Mouse (Mus musculus) hindbrain, embryonic 13.5 days (tissue): Measurements from ENCODE around the gene Faah. TPM values are rescaled to one million over a fixed set of nuclear protein-coding genes. Genes with fewer than 3 reads are reported as not detected.

ENCODE experiments used
- ATAC-seq: fragments of 200-750 bp; cut with Nextera tagmentation; 2 replicates; pipeline ENCODE4 v1.8.0; 2017; ENCODE audit warnings: moderate TSS enrichment; ENCODE audit not compliant: low FRiP score
- H3K27ac ChIP-seq: fragments of 300-500 bp; sonication (generic); 2 replicates; pipeline ENCODE4 v1.5.1; 2015; ENCODE audit warnings: inconsistent platforms, mild to moderate bottlenecking, moderate library complexity
- H3K27me3 ChIP-seq: fragments of 300-500 bp; sonication (generic); 2 replicates; pipeline ENCODE4 v1.6.1; 2015; ENCODE audit warnings: mild to moderate bottlenecking, inconsistent platforms
- H3K36me3 ChIP-seq: fragments of 300-500 bp; sonication (generic); 2 replicates; pipeline ENCODE4 v1.6.1; 2015; ENCODE audit warnings: mild to moderate bottlenecking, inconsistent platforms
- H3K4me1 ChIP-seq: fragments of 300-500 bp; sonication (generic); replicated peaks from 2 replicates; pipeline ENCODE4 v1.6.1; 2015; ENCODE audit warnings: inconsistent platforms
- H3K4me2 ChIP-seq: fragments of 300-500 bp; sonication (generic); 2 replicates; pipeline ENCODE4 v1.6.1; 2015; ENCODE audit warnings: inconsistent platforms, mild to moderate bottlenecking, moderate library complexity
- H3K4me3 ChIP-seq: fragments of 300-500 bp; sonication (generic); 2 replicates; pipeline ENCODE4 v1.5.1; 2015; ENCODE audit warnings: mild to moderate bottlenecking, inconsistent platforms
- H3K9ac ChIP-seq: fragments of 300-500 bp; sonication (generic); 2 replicates; pipeline ENCODE4 v1.6.1; 2015; ENCODE audit warnings: mild to moderate bottlenecking, inconsistent platforms
- H3K9me3 ChIP-seq: fragments of 300-500 bp; sonication (generic); 2 replicates; pipeline ENCODE4 v1.6.1; 2016; ENCODE audit warnings: inconsistent platforms
- WGBS: fragments of 180-500 bp; shearing (Covaris S2); methylation state at CpG from one replicate; pipeline ENCODE4 v1.1.7; 2015; 5-methylcytosine and 5-hydroxymethylcytosine counted together
- polyA plus RNA-seq: library from polyadenylated mRNA; unstranded; fragments of >200 nt; fragmentation: Nextera tagmentation; extraction: Ambion mirVana; gene quantifications from 2 replicates; pipeline ENCODE4 v1.2.1, GENCODE M21; 2015

Gene Faah
- polyA plus RNA-seq, 1 experiment from 2014 or later = 13.0 TPM

GRCm38 (mm10) chr4:115962671-115963412 lies 54.9 kb downstream of the Faah start:
- H3K4me3 ChIP-seq = peak overlapping the region; percentile 56
- peak overlapping the region; percentile 76 for H3K9ac ChIP-seq
- H3K27ac ChIP-seq = no peak overlapping the region
- WGBS = under 1% methylated on average over 79 of the region's 79 CpGs
- H3K4me1 ChIP-seq = peaks cover 49% of the 10 kb centered on the region
- peak overlapping the region; percentile 85 for H3K4me2 ChIP-seq
- H3K9me3 ChIP-seq = no peaks in the 10 kb centered on the region
- no peaks in the 10 kb centered on the region for H3K36me3 ChIP-seq
- peaks cover 95% of the 10 kb centered on the region for H3K27me3 ChIP-seq
- ATAC-seq = peak; percentile 62

DNA sequence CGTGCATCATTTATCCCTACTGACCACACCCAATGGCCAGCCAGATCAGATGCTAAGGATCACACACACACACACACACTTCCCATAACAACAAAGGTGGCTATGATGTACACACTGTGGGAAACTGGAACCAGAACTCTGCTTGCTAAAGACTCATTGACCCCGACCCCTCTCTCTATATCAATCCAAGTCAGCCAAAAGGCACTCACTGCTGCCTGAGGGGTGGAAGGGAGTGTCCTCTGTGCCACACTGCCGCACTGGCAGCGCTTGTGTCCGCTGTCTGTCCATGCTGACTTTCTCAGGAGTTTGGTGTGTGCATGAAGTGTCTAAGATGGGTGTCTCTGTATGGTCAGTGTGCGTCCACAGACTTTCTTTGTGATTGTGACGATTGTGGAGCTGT lies 55.7 kb downstream of the Faah start:
- Histone ChIP-seq H3K27me3 (peaks cover 95% of the 10 kb centered on the region), H3K36me3 (no peaks in the 10 kb centered on the region), H3K27ac (no peak overlapping the region), H3K4me3 (peak overlapping the region; percentile 56; the same call in 1 of the 2 replicates), H3K4me1 (peaks cover 41% of the 10 kb centered on the region), H3K9ac (no peak overlapping the region), H3K4me2 (no peak overlapping the region), H3K9me3 (no peaks in the 10 kb centered on the region)
- no peak for ATAC-seq
- WGBS = 7% methylated on average over 7 of the region's 7 CpGs

- H3K4me1 ChIP-seq = peaks cover 40% of the 10 kb centered on the region
- peaks cover 96% of the 10 kb centered on the region for H3K27me3 ChIP-seq
- no peaks in the 10 kb centered on the region for H3K36me3 ChIP-seq
- H3K9ac ChIP-seq = no peak overlapping the region
- H3K4me2 ChIP-seq = no peak overlapping the region
- H3K4me3 ChIP-seq = no peak overlapping the region
- no peak overlapping the region for H3K27ac ChIP-seq
- ATAC-seq = no peak
- no peaks in the 10 kb centered on the region for H3K9me3 ChIP-seq
Measured at GRCm38 (mm10) chr4:115959546-115959945, 58.2 kb downstream of the Faah start.

DNA sequence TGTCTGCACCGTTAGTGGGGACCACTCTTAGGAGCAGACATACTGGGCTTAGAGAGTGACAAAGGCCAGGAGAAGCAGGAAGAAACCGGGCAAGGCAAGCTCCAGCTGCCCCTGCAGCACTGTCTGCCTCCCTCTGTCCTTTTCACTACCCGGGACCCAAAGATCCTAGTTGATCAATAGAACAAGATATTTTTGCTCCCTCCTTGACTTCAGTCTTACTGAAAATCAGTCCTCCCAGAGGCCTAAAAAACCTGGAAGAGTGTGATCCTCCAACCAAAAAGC lies 62.3 kb downstream of the Faah start:
- no peaks in the 10 kb centered on the region for H3K36me3 ChIP-seq
- no peaks in the 10 kb centered on the region for H3K9me3 ChIP-seq
- 0 out of 2 replicates have a peak overlapping the region, but pooled peaks have one; percentile 18 for H3K4me3 ChIP-seq
- no peak; the same call in 1 of the 2 replicates for ATAC-seq
- H3K27me3 ChIP-seq = peaks cover 96% of the 10 kb centered on the region
- peak overlapping the region; percentile 51 for H3K4me2 ChIP-seq
- peaks cover 15% of the 10 kb centered on the region for H3K4me1 ChIP-seq
- H3K9ac ChIP-seq = peak overlapping the region; percentile 58; the same call in 1 of the 2 replicates
- no peak overlapping the region for H3K27ac ChIP-seq
- 7% methylated on average over 3 of the region's 3 CpGs for WGBS

DNA sequence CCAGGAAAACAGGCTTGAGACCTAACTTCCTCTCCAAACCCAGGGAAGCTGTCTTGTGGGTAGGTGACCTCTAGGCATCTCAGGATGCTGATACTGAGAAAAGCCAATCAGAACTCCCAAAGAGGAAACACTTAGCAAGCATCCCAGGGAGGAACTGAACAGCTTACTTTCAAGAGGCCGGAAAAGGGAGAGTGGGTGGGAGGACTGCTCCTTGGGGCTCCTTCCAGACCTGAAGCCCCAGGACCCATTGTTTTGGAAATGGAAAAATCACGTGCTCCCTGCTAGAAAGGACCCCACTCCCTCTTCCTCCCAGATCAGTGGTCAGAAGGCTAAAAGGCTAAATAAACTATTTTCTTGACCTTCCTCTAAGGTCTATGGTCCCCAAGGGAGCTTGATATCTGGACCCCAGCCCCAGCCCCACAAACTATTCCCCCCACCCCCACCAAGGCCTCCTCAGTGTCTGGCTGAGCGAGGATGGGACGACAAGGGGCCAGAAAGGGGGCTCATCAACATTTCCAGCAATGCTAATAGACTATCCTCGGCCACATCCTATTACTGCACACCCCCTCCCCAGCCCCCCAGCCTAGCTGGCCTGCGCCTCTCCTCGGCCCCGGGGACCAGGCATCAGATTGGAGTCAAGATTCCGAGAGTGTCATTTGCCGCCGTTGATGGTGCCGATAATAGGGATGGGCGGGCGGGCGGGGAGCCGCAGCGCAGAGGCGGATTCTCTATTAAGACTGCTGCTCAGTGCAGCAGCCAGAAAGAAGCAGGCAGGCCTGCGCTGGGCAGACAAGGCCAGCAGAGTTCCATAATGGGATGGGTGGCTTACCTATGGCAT lies 62.9 kb downstream of the Faah start:
- peak overlapping the region; percentile 51 for H3K4me2 ChIP-seq
- H3K9me3 ChIP-seq = no peaks in the 10 kb centered on the region
- peaks cover 96% of the 10 kb centered on the region for H3K27me3 ChIP-seq
- 3% methylated on average over 19 of the region's 19 CpGs for WGBS
- H3K36me3 ChIP-seq = no peaks in the 10 kb centered on the region
- ATAC-seq = peak; percentile 52
- H3K27ac ChIP-seq = no peak overlapping the region
- H3K4me1 ChIP-seq = peaks cover 15% of the 10 kb centered on the region
- peak overlapping the region; percentile 58 for H3K9ac ChIP-seq
- peak overlapping the region; percentile 18; the same call in 1 of the 2 replicates for H3K4me3 ChIP-seq

DNA sequence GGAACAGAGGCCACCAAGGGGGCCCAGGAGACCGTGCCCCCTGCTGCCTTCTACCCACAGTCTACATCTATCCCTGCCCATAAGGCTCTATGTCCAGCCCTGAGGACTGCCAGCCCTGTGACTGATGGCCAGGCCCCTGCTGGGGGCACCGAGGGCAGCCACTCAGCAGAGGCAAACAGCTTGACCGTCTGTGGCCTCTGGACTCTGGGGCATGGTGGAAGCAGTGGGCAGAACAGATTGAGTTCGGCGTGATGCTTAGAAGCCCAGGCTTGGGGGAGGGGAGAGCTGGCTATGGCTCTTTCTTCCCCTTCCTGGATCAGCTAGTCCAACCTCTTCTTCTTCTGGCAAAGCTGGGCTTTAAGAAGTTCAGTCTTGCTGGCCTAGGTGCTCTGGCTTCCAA lies 64.2 kb downstream of the Faah start:
- no peak overlapping the region for H3K4me2 ChIP-seq
- H3K4me3 ChIP-seq = no peak overlapping the region
- peaks cover 98% of the 10 kb centered on the region for H3K27me3 ChIP-seq
- H3K9me3 ChIP-seq = no peaks in the 10 kb centered on the region
- no peak overlapping the region for H3K27ac ChIP-seq
- ATAC-seq = no peak
- WGBS = 23% methylated on average over 5 of the region's 5 CpGs
- peaks cover 10% of the 10 kb centered on the region for H3K4me1 ChIP-seq
- H3K36me3 ChIP-seq = no peaks in the 10 kb centered on the region
- H3K9ac ChIP-seq = no peak overlapping the region

DNA sequence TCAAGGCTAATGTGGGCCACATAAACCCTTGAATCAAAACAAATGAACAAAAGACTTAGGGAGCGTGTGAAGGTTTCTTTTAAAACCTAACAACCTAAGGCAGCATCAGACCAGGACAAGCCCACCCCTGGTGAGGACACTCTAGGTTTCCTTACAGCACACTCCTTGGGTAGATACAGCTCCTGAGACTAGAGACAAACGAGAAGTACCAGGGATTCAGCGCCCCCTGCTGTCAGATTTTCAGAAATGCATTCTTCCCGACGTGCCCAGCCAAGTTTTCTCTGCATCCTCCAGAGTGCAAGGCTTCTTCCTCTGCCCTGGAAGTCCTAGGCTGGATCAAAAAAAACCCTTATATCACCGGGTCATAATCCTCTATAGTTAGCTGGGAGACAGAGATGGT lies 65.0 kb downstream of the Faah start:
- peaks cover 10% of the 10 kb centered on the region for H3K4me1 ChIP-seq
- WGBS = 12% methylated on average over 6 of the region's 6 CpGs
- H3K9me3 ChIP-seq = no peaks in the 10 kb centered on the region
- H3K4me2 ChIP-seq = no peak overlapping the region
- no peak for ATAC-seq
- H3K9ac ChIP-seq = no peak overlapping the region
- H3K27me3 ChIP-seq = peaks cover 97% of the 10 kb centered on the region
- no peak overlapping the region for H3K27ac ChIP-seq
- H3K36me3 ChIP-seq = no peaks in the 10 kb centered on the region
- no peak overlapping the region for H3K4me3 ChIP-seq

GRCm38 (mm10) chr4:115943669-115944314 lies 73.9 kb downstream of the Faah start:
- H3K27me3 ChIP-seq = peaks cover 97% of the 10 kb centered on the region
- peak overlapping the region; percentile 33 for H3K4me3 ChIP-seq
- ATAC-seq = peak; percentile 55
- 0% methylated on average over 35 of the region's 41 CpGs for WGBS
- H3K27ac ChIP-seq = no peak overlapping the region
- no peaks in the 10 kb centered on the region for H3K36me3 ChIP-seq
- peaks cover 24% of the 10 kb centered on the region for H3K4me1 ChIP-seq
- peak overlapping the region; percentile 57 for H3K4me2 ChIP-seq
- no peaks in the 10 kb centered on the region for H3K9me3 ChIP-seq
- peak overlapping the region; percentile 59; the same call in 1 of the 2 replicates for H3K9ac ChIP-seq

DNA sequence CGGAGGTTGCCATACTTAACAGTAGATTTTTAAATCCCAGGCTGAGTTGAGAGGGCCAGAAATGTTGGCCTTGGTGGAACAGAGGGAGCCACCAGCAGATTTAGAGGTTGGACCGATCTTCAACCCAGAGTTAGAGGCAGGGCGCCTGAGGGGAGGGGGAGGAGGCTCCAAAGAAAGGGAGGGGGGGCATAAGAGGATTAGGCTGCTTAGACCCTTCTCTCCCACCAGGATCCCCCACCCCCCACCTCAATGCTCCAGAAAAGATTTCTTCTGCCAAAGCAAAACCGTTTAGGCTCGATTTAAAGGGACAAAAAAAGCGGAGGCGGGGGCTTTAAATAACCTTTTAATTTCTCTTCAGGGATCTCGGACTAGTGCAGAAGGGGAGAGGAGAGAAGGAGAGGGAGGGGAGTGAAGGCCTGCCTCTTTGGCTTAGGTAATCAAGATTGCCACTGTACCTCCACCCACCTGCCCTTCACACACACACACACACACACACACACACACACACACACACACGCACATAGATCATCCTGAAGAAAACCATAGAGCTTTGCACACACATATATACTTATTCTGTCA lies 76.4 kb downstream of the Faah start:
- Histone ChIP-seq H3K9me3 (no peaks in the 10 kb centered on the region), H3K27ac (no peak overlapping the region), H3K4me1 (peaks cover 31% of the 10 kb centered on the region), H3K9ac (no peak overlapping the region), H3K36me3 (no peaks in the 10 kb centered on the region), H3K27me3 (peaks cover 98% of the 10 kb centered on the region), H3K4me2 (no peak overlapping the region), H3K4me3 (no peak overlapping the region)
- 4% methylated on average over 9 of the region's 9 CpGs for WGBS
- no peak for ATAC-seq

GRCm38 (mm10) chr4:115940681-115941080 lies 77.0 kb downstream of the Faah start:
- Histone ChIP-seq H3K36me3 (no peaks in the 10 kb centered on the region), H3K27ac (no peak overlapping the region), H3K4me2 (no peak overlapping the region), H3K27me3 (peaks cover 98% of the 10 kb centered on the region), H3K4me3 (no peak overlapping the region), H3K9ac (no peak overlapping the region), H3K4me1 (peaks cover 37% of the 10 kb centered on the region), H3K9me3 (no peaks in the 10 kb centered on the region)
- ATAC-seq = no peak
- WGBS = 3% methylated on average over 3 of the region's 3 CpGs

DNA sequence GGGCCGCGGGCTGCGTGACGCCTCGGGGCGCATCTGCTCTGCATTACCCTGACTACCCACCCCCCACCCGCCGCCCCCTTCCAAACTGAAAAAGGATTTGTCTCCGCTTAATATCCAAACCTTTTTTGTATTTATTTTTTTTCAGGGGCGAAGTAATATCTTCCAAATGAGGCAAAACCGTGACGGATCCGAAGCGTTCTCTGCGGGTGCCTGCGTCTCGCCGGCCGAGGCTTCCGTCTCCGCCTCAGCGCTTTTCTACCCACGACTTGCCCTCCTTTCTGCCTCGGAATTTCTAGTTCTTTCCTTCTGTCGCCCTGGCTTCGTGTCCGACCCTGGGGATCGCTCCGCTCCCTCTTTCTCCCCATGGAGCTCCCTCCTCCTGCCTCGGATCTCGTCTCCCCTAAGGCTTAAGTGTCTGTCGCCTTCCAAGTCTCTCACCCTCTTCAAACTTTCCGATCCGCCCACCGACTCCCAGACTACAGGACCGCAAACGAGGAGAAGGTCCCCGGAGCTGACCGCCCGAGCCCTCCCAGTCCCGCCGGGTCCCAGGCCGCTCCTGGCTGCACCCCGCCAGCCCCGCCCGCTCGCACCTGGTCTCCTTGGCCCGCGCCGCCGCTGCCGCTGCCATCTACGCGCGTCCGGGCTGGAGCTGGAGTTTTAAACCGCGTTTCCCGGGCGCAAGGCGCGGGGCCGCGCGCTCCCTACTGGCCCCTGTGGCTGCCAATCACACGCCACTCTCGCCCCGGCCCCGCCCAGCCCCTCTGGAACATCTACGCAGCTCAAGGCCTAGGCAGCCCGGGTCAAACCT lies 78.2 kb downstream of the Faah start, which contains the start of gene Dmbx1:
Dmbx1 (minus strand) TSS at position 632 of the 808 bp plus-strand sequence.
- ATAC-seq = no peak
- Histone ChIP-seq H3K9ac (no peak within 1 kb of the TSS; the same call in 1 of the 2 replicates), H3K36me3 (no peaks in the 10 kb centered on the region), H3K9me3 (no peaks in the 10 kb centered on the region), H3K27ac (no peak within 1 kb of the TSS), H3K4me2 (peak within 1 kb of the TSS; percentile 50), H3K4me1 (peaks cover 44% of the 10 kb centered on the region), H3K27me3 (peaks cover 97% of the 10 kb centered on the region), H3K4me3 (peak within 1 kb of the TSS; percentile 34)
- under 1% methylated on average over 71 of the region's 71 CpGs for WGBS
